Mouse (Mus musculus) CD4-positive, CD25-positive, alpha-beta regulatory T cell (primary cell): ENCODE data around the gene 1700020A23Rik. TPM values are rescaled to one million over a fixed set of nuclear protein-coding genes. Genes with fewer than 3 reads are reported as not detected.

Source experiments
- polyA plus RNA-seq: library from polyadenylated mRNA; unstranded; fragments of 100-300 nt; shearing (Covaris generic); gene quantifications from one replicate; pipeline ENCODE4 v1.2.1, GENCODE M21; 2017

1700020A23Rik gene
- not detected for polyA plus RNA-seq

GRCm38 (mm10) chr2:130404939-130405338 lies at the start of gene 1700020A23Rik, which contains the start of gene Gm28372:
Gene 1700020A23Rik, plus strand, starts transcription at chr2:130405259.
Gene Gm28372, plus strand, starts transcription at chr2:130405239.

GRCm38 (mm10) chr2:130397186-130397985 lies 7.7 kb upstream of the 1700020A23Rik start, which contains the start of gene Cpxm1:
Gene Cpxm1, minus strand, starts transcription at chr2:130397574.

GRCm38 (mm10) chr2:130406178-130406577 lies 1.1 kb downstream of the 1700020A23Rik start, which contains the start of gene Tmem239:
Gene Tmem239, plus strand, starts transcription at chr2:130406478.

GRCm38 (mm10) chr2:130424126-130424853 lies 19.2 kb downstream of the 1700020A23Rik start, which contains the start of the genes Vps16 and Pced1a:
Gene Vps16, plus strand, starts transcription at chr2:130424339.
Gene Pced1a, minus strand, starts transcription at chr2:130424701.

GRCm38 (mm10) chr2:130449794-130450433 lies 44.9 kb downstream of the 1700020A23Rik start, which contains the start of gene Ptpra:
Gene Ptpra, plus strand, starts transcription at chr2:130450278.

Other genes starting within 250 kb of the 1700020A23Rik start
- gene Snrpb, start 225.9 kb upstream of the 1700020A23Rik start, polyA plus RNA-seq, result 392 TPM
- 0.05 TPM for gene Tmc2, start 210.1 kb upstream of the 1700020A23Rik start, polyA plus RNA-seq
- 291 TPM for gene Nop56, start 130.8 kb upstream of the 1700020A23Rik start, polyA plus RNA-seq
- 171 TPM for gene Idh3b, start 120.7 kb upstream of the 1700020A23Rik start, polyA plus RNA-seq
- not detected for gene Ebf4, start 110.1 kb upstream of the 1700020A23Rik start, polyA plus RNA-seq
- 0.10 TPM for gene Cpxm1, start 7.7 kb upstream of the 1700020A23Rik start, polyA plus RNA-seq
- not detected for gene Gm28372, start within 50 bp of the 1700020A23Rik start, polyA plus RNA-seq
- not detected for gene Tmem239, start 1.2 kb downstream of the 1700020A23Rik start, polyA plus RNA-seq
- gene Vps16, start 19.1 kb downstream of the 1700020A23Rik start, polyA plus RNA-seq, result 247 TPM
- 21.9 TPM for gene Pced1a, start 19.4 kb downstream of the 1700020A23Rik start, polyA plus RNA-seq
- gene Ptpra, start 45.0 kb downstream of the 1700020A23Rik start, polyA plus RNA-seq, result 183 TPM
- 124 TPM for gene Mrps26, start 158.5 kb downstream of the 1700020A23Rik start, polyA plus RNA-seq
- gene Oxt, start 170.9 kb downstream of the 1700020A23Rik start, polyA plus RNA-seq, result not detected
- gene Avp, start 177.3 kb downstream of the 1700020A23Rik start, polyA plus RNA-seq, result not detected
- 13.6 TPM for gene Fastkd5, start 224.8 kb downstream of the 1700020A23Rik start, polyA plus RNA-seq
- 13.4 TPM for gene Ubox5, start 224.8 kb downstream of the 1700020A23Rik start, polyA plus RNA-seq
- 1.0 TPM for gene Lzts3, start 237.5 kb downstream of the 1700020A23Rik start, polyA plus RNA-seq